ENCODE assay signal across 16 mouse cellular contexts in genomic region chr3:138832827-138833517, GRCm38 (mm10).
DNase-seq lines count a peak whose midpoint lies in the region; ATAC-seq and TF ChIP-seq lines count a peak whose summit lies in the region.
"Had no signal": no experiment of that assay in that cellular context is flagged by ENCODE, and none has a peak within 500 bp of the region (broad histone marks: within the 10 kb centered on the region; RNA-seq: fewer than 3 reads in every experiment).

No protein-coding gene starts in this region.

- no peak for TF ChIP-seq POLR2A in brain, embryonic 14.5 days (IDR thresholded peaks at IDR 0.05; ENCODE audit: borderline replicate concordance, extremely low read depth, insufficient read depth, insufficient read length, poor library complexity, severe bottlenecking)

- no peaks in the 10 kb centered on the region for H3K27me3 ChIP-seq in kidney, embryonic 15.5 days
- H3K27me3 ChIP-seq: CH12.LX; heart, embryonic 13.5 days had no signal

- H3K4me3 ChIP-seq in kidney, embryonic 15.5 days (replicated peaks), result no peak overlapping the region
- H3K4me3 ChIP-seq: embryonic facial prominence, embryonic 10.5 days; heart, embryonic 13.5 days; myocyte had no signal

- WGBS in kidney, embryonic 15.5 days, result 49% methylated on average over 9 of the region's 9 CpGs

- H3K4me1 ChIP-seq in kidney, embryonic 15.5 days, result peaks cover 23% of the 10 kb centered on the region
- H3K4me1 ChIP-seq: embryonic facial prominence, embryonic 10.5 days had no signal

- H3K27ac ChIP-seq in kidney, embryonic 15.5 days, result peak overlapping the region; percentile 72
- H3K27ac ChIP-seq: embryonic facial prominence, embryonic 10.5 days; heart, embryonic 13.5 days had no signal

- H3K4me2 ChIP-seq in kidney, embryonic 15.5 days, result 0 out of 2 replicates have a peak overlapping the region, but pooled peaks have one; percentile 23
- H3K4me2 ChIP-seq: heart, embryonic 13.5 days had no signal

- peak; percentile 85 for ATAC-seq in kidney, embryonic 15.5 days (replicated peaks; ENCODE audit: low FRiP score)

- no peaks in the 10 kb centered on the region for H3K9me3 ChIP-seq in kidney, embryonic 15.5 days (replicated peaks)
- H3K9me3 ChIP-seq: embryonic facial prominence, embryonic 10.5 days; heart, embryonic 13.5 days had no signal

- no peak for TF ChIP-seq CTCF in brain, embryonic 14.5 days (IDR thresholded peaks at IDR 0.05; ENCODE audit: borderline replicate concordance, extremely low read depth, insufficient read depth, insufficient read length)

- no peaks in the 10 kb centered on the region for H3K36me3 ChIP-seq in kidney, embryonic 15.5 days
- H3K36me3 ChIP-seq: embryonic facial prominence, embryonic 10.5 days; heart, embryonic 13.5 days had no signal

- peak; percentile 10 for DNase-seq in kidney, adult 11 months
- DNase-seq in kidney, postnatal 10 days, result no peak
- peak; percentile 71 for DNase-seq in brain, embryonic 14.5 days (ENCODE audit: low read depth)
- peak; percentile 73 to 84 for DNase-seq in cerebellum, postnatal 10 days
- no peak for DNase-seq in adrenal gland, postnatal 25 days
- DNase-seq in thymus, postnatal 14 days, result no peak
- DNase-seq: gastrocnemius, postnatal 14 days; layer of hippocampus, postnatal 36 days; lung, adult 2 months; right cerebral cortex, postnatal 4 days; thymus, postnatal 4 days had no signal

- H3K9ac ChIP-seq in kidney, embryonic 15.5 days, result no peak overlapping the region
- H3K9ac ChIP-seq: heart, embryonic 13.5 days had no signal

Comparison
In these comparisons a context has a peak if more than half of its experiments do, and no peak if none do; other contexts are left out.
1. DNase-seq: peak in kidney, adult 11 months (single experiment), brain, embryonic 14.5 days (single experiment) and cerebellum, postnatal 10 days (2 of 2); none in kidney, postnatal 10 days (single experiment), adrenal gland, postnatal 25 days (single experiment) and thymus, postnatal 14 days (single experiment).